Mouse (Mus musculus): ENCODE measurements around the gene Sergef.

DNA sequence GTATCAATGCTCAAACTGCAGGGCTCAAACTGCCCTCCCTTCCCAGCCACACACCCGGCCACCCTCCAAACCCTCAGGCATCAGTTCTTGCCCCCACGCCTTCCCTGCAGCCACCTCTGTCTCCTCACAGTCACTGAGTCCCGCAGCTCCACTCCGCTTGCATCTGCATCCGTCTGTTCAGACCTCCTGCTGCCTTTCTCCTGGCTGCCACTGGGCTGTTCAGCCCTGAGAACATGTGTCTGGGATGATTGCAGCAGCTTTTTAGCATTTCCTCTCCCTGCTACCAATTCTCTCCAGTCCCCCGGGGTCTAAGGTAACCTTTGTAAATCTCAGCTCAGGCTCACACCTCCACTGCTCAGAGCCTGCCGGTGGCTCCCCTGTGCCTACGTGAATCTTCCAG, 109.7 kb downstream of the Sergef start:
- TF ChIP-seq CTCF (IDR thresholded peaks at IDR 0.05; ENCODE audit: low read depth) = no peak
- TF ChIP-seq EP300 (IDR thresholded peaks at IDR 0.05; ENCODE audit: low read depth) = no peak

Measured in liver, embryonic 14.5 days (tissue).